Mouse (Mus musculus) cerebellum, adult 2 months (tissue): ENCODE data around the gene Nme4. TPM values are rescaled to one million over a fixed set of nuclear protein-coding genes. Genes with fewer than 3 reads are reported as not detected.
"Not testable (repeated sequence)": the region's sequence is repeated elsewhere in the genome, so short reads cannot be mapped to it uniquely, and the experiment has no call there.

Experiments
- DNase-seq, 2 experiments: peaks; one replicate each; pipeline ENCODE4 v3.0.0; 2021
- H3K27ac ChIP-seq: fragments of 200-500 bp; 2 replicates; pipeline ENCODE4 v1.5.1; 2012; ENCODE audit warnings: low read length, control low read depth, inconsistent platforms; ENCODE audit not compliant: insufficient read depth
- H3K27me3 ChIP-seq: fragments of 200-500 bp; 2 replicates; pipeline ENCODE4 v1.6.1; 2012; ENCODE audit warnings: inconsistent platforms, mild to moderate bottlenecking, low read length, moderate library complexity; ENCODE audit not compliant: control insufficient read depth, insufficient read depth
- H3K4me1 ChIP-seq: fragments of 200-500 bp; 2 replicates; pipeline ENCODE4 v1.6.1; 2011; ENCODE audit warnings: low read length; ENCODE audit not compliant: control insufficient read depth, insufficient read depth
- H3K4me3 ChIP-seq: fragments of 200-500 bp; replicated peaks from 2 replicates; pipeline ENCODE3; 2011; ENCODE audit warnings: mild to moderate bottlenecking, low read depth, low read length, control low read depth; ENCODE audit not compliant: insufficient read depth
- CTCF ChIP-seq: fragments of 200-500 bp; IDR thresholded peaks from 2 replicates; pipeline ENCODE4 v1.5.1; 2011; ENCODE audit warnings: low read depth, mild to moderate bottlenecking, control low read depth, low read length, moderate library complexity, borderline replicate concordance; ENCODE audit not compliant: insufficient read depth
- POLR2A ChIP-seq: fragments of 200-500 bp; IDR thresholded peaks from 2 replicates; pipeline ENCODE4 v1.6.1; 2011; ENCODE audit warnings: low read length, control low read depth, borderline replicate concordance; ENCODE audit not compliant: insufficient read depth
- WGBS: fragments of 180-500 bp; shearing (Covaris S2); methylation state at CpG from one replicate; pipeline ENCODE4 v1.1.7; 2018; 5-methylcytosine and 5-hydroxymethylcytosine counted together
- polyA plus RNA-seq: library from polyadenylated mRNA; depleted of rRNA; stranded (reverse); fragments of >200 nt; gene quantifications from 2 replicates; pipeline ENCODE4 v1.2.3, GENCODE M21; 2012

Gene Nme4
- polyA plus RNA-seq, 1 experiment, result 6.2 TPM

- 20% methylated on average over 1 of the region's 3 CpGs for WGBS
- no peak overlapping the region for H3K4me3 ChIP-seq
- peak in 1 of 2 experiments; percentile 6 for DNase-seq
These were observed 20.6 kb upstream of the Nme4 start for GRCm38 (mm10) chr17:26115956-26116487.

GRCm38 (mm10) chr17:26115205-26115898 is 19.9 kb upstream of the Nme4 start:
- Histone ChIP-seq H3K4me1 (peaks cover 8% of the 10 kb centered on the region), H3K27me3 (no peaks in the 10 kb centered on the region), H3K27ac (no peak overlapping the region), H3K4me3 (no peak overlapping the region)
- WGBS, result 79% methylated on average over 7 of the region's 7 CpGs
- TF ChIP-seq POLR2A, result no peak
- TF ChIP-seq CTCF, result no peak
- DNase-seq, result no peak

More at GRCm38 (mm10) chr17:26115956-26116487, 20.6 kb upstream of the Nme4 start:
- H3K4me1 ChIP-seq, result peaks cover 10% of the 10 kb centered on the region
- TF ChIP-seq CTCF, result no peak
- TF ChIP-seq POLR2A, result no peak
- H3K27me3 ChIP-seq, result no peaks in the 10 kb centered on the region
- no peak overlapping the region for H3K27ac ChIP-seq

GRCm38 (mm10) chr17:26114461-26114860 is 19.1 kb upstream of the Nme4 start:
- not testable (repeated sequence) for H3K4me1 ChIP-seq, H3K27me3 ChIP-seq, DNase-seq, H3K27ac ChIP-seq, H3K4me3 ChIP-seq
- 62% methylated on average over 7 of the region's 7 CpGs for WGBS

GRCm38 (mm10) chr17:26114061-26114460 is 18.7 kb upstream of the Nme4 start:
- DNase-seq, result no peak
- Histone ChIP-seq H3K4me3 (peak overlapping the region; percentile 92), H3K27me3 (no peaks in the 10 kb centered on the region), H3K27ac (peak overlapping the region; percentile 87), H3K4me1 (no peaks in the 10 kb centered on the region)
- TF ChIP-seq CTCF (no peak), POLR2A (no peak)
- 8% methylated on average over 8 of the region's 8 CpGs for WGBS

- H3K27me3 ChIP-seq, result no peaks in the 10 kb centered on the region
- WGBS, result 1% methylated on average over 69 of the region's 75 CpGs
- peak; percentile 84 to 87 for DNase-seq
- TF ChIP-seq CTCF (no peak), POLR2A (peak; percentile 53; the same call in 1 of the 2 replicates)
- peak within 1 kb of the TSS; percentile 87 for H3K27ac ChIP-seq
- H3K4me3 ChIP-seq, result peak within 1 kb of the TSS; percentile 92
- no peaks in the 10 kb centered on the region for H3K4me1 ChIP-seq
These were observed 18.0 kb upstream of the Nme4 start, which contains the start of gene Tmem8 for GRCm38 (mm10) chr17:26113181-26113948. TSS of gene Tmem8 (plus strand) at chr17:26113299.

- 20% methylated on average over 14 of the region's 14 CpGs for WGBS
- TF ChIP-seq CTCF, result no peak
- TF ChIP-seq POLR2A, result no peak
- H3K27ac ChIP-seq, result peak overlapping the region; percentile 87
- no peaks in the 10 kb centered on the region for H3K4me1 ChIP-seq
- peak overlapping the region; percentile 92 for H3K4me3 ChIP-seq
- H3K27me3 ChIP-seq, result no peaks in the 10 kb centered on the region
- DNase-seq, result no peak
These were observed 17.3 kb upstream of the Nme4 start for GRCm38 (mm10) chr17:26112751-26113150.

- H3K27me3 ChIP-seq, result no peaks in the 10 kb centered on the region
- WGBS, result 59% methylated on average over 4 of the region's 4 CpGs
- no peaks in the 10 kb centered on the region for H3K4me1 ChIP-seq
- no peak overlapping the region for H3K27ac ChIP-seq
- no peak for TF ChIP-seq POLR2A
- no peak for TF ChIP-seq CTCF
- DNase-seq, result no peak
- no peak overlapping the region for H3K4me3 ChIP-seq
These were observed 16.3 kb upstream of the Nme4 start for GRCm38 (mm10) chr17:26111722-26112121.
